Mouse (Mus musculus): ENCODE results near the gene Gas2l2.

Gene Gas2l2

DNA sequence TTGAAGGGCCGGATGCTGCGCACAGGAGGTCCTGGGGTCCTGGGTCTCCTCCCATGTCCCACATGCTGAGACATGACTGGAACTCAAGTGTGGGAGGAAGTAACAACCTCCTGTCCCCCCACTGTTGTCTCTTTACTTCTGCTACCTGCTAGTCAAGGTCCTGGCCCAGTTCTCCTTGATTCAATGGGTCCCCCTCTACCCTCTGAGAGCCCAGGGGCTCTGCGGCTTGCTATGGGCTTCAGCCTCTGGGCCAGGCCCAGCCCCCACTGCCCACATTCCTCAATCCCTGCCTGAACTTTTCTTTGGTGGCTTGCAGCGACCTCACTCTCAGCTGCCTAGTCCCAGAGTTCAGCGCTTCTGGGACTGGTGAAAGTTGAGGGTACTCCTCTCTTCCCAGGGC is at the start of gene Gas2l2:
Gene Gas2l2 (minus strand): TSS at position 101 of the 400 bp plus-strand sequence.
- no peak for DNase-seq (ENCODE audit: low spot score in 2 of 2)

DNA sequence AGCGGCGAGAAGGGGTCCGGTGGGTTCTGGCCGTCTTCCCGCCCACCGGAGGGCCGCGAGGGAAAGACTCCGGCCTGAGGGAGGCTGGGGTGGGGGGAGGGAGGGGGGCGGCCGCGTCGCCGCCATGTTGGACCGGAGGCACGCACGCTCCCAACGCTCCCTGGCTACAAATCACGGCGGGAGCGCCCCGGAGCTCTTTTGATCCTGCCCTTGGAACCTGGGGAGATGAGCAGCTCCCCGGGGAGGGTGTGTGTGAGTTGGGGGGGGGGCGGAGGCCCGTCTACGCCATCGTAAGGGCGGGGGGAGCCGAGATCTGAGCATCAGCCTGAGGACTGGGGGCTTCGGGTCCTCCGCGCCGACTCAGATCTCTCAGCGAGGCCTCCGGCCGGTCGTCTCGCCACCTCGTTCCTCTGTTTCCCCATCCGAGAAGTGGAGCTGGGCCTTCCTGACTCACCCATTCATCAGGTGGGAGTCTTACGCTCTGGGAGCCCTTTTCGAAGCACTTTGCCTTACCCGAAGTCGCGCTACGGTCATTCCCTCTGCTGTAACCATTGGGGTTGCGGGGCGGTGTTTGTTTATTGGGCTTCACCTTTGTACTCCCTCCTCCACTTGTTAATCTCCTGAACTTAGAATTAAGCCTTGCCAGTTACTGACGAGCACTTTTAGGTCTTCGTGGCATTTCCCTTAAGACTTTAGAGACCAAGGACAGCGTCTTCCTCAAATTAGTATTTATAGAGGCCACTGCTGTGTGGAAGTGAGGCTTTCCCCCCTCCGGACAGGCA is 44.2 kb upstream of the Gas2l2 start:
- no peak for DNase-seq (ENCODE audit: low spot score in 2 of 2)

DNA sequence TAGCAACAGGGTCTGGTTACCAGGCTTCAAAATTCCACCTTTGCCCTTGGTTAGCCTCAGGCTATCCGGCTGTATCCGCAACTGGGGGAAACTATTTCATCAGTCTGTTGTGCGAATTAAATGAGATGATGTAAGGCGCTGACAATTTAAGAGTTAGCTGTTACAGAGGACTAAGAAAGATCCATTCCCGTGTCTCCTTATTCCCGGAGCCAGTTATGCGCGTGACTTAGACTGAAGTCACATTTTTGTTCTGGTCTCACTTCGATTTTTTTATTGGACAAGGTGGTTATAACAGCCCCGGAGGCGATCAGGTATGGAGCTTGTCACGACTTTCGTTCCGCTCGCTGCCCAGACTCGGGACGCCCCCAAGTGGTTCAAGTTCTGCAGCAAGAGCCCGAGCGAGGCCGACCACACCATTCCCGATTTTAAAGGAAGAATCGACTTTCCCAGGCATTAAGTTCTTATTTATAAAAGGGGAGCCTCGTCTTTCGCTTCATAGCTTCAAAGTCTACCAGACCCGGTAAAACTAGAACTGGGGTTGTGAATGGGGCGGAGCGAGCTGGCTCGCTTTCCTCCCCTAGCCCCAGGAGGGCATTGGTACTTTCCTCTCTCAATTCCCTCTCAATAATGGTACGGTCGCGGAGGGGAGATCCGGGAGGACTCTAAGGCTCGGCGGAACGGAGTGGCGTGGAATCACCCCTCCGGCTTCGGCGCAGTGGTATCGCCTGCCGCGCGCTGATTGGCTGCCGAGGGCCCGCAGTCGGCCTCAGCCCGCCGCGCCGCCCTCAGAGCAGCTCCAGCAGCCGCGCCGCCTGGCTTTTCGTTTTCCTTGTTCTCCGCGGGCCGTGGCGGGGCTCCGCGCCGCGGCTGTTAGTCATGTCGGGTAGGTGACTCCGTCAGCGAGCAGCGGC is 43.3 kb upstream of the Gas2l2 start, which contains the start of gene Taf15:
Gene Taf15 (plus strand): TSS at position 763 of the 911 bp plus-strand sequence.
- DNase-seq (ENCODE audit: low spot score in 2 of 2): peak; percentile 93 to 97

DNA sequence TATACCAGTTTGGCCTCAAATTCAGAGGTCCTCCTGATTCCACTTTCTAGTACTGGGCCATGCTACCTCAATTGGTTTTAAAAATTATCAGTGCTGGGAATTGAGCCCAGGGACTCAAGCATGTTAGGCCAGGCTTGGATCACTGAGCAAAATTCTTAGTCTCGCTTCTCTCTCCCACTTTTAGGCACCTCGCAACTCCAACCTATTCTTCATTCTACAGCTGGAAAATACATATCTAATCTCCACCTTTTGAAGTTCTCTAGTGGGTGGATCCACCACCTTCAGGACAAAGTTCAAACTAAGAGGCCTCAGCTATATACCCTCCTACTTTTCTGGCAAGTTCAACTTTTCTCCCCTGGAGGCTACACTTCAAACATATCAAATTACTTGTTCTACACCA is 42.5 kb upstream of the Gas2l2 start:
- no peak for DNase-seq (ENCODE audit: low spot score in 2 of 2)

DNA sequence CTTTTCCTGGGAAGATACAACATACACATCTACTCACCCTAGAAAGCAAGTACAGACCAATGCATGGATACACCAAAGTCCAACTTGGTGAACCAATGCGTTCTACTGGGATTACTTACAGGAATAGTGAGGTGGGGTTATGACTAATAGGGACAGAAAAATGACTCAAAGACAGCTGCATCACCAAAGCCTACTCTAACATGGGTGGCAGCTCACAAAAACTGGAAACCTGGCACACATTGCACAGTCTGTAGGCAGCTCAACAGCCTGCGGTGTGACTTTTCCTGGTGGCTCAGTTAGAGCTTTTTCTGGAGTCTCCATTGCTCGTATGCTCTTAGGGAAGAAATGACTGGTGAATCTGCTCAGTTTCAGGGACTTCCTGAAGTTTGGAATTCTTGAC is 39.5 kb upstream of the Gas2l2 start:
- no peak for DNase-seq (ENCODE audit: low spot score in 2 of 2)

DNA sequence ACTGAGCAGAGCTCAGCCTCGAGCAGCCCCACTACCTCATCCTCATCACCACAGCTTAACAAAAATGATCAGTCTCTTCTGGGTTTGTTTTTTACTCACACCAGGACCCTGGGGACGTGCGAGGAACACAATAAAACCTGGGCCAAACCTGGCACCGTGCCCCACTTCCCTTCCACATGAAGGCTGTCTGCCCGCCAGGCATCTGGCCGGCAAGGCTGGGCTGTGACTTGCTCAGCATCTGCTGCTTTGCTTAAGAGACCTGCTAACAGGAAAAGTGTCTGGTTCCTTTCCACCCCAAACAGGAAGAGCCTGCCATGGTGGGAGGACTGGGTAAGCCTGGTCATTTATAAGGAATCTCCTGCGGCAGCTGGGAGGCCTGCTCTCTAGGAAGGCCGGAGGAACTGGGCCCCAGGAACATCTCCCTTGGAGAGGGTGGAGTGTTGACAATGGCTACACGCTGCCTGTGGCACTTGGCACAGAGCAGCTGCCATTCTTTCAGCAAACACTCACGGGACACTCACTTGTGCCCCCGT is 37.9 kb upstream of the Gas2l2 start:
- DNase-seq (ENCODE audit: low spot score in 2 of 2): no peak

DNA sequence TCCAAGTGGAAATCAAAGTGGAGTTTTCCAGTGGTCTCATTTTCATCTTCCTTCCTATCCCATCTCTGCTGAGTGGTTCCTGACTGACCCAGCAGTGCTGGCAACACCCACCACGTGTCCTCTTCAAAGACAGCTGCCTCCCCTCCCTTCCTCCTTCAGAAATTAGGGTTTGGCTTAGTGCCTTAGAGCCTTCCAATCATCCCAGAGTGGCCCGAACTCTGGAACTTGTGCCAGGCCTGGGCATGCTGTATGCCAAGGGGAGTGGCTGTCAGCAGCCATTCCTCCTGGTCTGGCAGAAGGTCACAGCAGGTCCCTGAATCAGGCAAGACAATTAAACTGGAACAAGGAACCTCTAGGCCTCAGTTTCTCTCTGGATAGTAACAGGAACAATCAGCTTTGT is 36.7 kb upstream of the Gas2l2 start:
- DNase-seq (ENCODE audit: low spot score in 2 of 2): no peak

DNA sequence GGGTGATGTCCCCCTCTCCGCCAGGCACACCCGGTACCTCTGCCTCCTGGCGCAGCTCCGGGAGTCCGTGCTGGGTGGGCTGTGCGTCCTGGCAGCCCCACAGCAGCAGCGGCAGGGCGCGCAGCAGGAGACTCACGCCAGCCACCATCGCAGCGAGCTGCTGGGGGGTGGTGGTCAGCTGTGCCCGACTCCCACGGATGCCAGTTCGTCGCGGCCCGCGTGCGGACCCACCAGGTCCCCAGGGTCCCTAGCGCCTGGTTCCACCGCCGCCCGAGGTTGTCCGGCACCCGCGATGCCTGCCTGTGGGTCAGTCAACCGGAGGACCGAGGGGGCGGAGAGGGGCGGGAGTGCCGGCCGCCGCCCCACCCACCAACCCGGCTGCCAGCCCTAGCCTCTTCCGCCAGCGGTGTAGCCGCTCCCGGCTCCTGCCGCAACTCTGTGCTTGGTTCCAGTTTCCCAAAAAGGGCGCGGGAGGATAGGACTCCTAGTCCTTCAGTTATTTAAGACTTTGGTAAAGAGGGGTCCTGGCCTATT is 33.5 kb upstream of the Gas2l2 start, which contains the start of gene Mmp28:
Gene Mmp28 (minus strand): TSS at position 361 of the 534 bp plus-strand sequence.
- peak; percentile 51 to 65 for DNase-seq (ENCODE audit: low spot score in 2 of 2)

DNA sequence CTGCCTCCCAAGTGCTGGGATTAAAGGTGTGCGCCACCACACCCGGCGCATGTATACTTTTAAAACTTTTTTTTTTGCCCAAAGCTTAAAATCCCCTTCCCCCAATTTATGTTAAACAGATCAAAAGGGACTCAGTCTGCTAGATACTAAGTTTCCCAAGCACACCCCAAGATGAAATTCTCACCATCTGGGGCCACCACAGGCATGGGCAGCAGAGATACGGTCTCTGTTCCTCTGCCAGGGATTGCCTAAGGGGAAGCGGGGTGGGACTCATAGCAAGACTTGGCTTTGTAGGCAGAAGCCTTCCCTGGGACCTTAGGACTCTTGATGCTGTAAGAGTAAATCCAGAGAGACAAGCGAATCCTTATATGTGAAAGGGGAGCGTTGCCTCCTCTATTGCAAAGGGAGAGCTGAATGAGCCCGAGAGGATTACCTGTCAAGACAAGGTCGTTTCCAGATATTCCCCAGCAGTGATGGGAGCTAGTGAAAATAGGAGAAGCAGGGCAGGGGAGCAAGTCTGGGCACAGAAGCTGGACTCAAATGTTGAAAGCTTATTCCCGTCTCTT is 32.3 kb upstream of the Gas2l2 start:
- no peak for DNase-seq (ENCODE audit: low spot score in 2 of 2)

DNA sequence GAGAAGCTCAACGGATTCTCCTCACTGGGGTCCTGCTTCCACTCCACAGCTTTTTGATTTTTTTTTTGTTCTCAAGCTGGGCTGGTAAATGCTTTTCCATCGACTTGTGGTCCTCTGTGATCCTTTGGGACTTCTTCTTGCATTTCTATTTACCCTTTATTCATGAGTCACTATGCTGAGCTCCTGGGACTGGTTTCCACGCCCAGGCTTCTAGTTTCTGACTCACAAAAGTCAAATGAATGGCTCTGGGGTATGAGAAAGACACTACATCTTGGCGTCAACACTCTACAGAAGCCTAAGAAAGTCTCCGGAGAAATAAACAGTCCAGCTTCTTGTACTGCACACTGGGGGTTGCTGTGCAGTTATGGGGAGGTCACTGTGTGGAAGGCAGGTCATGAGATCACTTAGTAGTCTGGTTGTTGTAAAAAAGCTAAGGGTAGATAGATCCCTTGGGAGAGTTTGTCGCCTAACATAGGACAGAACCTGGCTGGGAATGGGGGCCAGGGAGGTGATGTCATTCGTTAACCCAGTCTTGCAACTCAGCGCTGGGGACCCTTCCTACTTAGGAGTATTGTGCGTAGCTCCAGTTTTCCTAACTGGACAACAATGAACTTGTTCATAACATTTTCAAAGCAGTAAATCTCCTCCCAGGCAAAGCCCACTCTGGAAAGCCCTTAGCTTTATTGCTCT is 28.8 kb upstream of the Gas2l2 start:
- DNase-seq (ENCODE audit: low spot score in 2 of 2): peak in 1 of 2 experiments; percentile 45

DNA sequence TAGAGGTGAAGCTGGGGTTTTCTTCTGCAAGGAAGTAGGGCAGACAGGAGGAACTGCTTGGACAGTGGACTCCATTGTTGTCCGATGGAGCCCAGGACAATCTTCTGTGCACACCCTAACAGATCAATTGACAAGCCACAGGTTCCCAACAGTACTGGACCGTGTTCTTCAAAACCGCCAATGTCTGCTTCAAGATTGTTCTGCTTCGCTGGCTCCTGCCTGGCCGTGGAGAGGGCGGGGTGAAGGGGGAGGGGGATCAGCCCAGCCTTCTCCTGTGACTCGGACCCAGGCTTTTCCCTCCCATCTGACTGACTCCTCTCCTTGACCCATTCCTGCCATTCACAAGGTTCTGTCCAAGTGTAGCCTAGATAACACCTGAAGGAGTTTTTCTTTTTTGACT is 28.0 kb upstream of the Gas2l2 start:
- no peak for DNase-seq (ENCODE audit: low spot score in 2 of 2)

DNA sequence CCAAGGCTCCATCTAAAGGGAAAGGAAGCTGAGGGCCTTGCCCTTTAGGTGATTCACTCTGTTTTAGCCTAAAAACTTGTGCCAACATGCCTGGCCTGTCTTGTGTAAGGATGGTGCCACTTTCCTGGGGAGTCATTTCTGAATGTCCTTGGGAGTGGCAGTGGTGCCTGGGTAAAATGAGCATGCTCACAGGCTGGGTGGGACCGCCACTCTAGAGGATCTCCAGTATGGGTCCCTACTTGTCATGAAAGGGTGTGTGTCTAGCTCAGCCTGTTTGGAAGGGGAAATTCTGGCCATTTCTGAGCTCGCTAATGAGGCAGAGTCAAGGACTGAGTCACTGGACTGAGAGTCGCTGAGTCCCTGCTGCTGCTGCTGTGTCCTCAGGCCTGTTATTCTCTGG is 26.4 kb upstream of the Gas2l2 start:
- DNase-seq (ENCODE audit: low spot score in 2 of 2): peak; percentile 41 to 71

DNA sequence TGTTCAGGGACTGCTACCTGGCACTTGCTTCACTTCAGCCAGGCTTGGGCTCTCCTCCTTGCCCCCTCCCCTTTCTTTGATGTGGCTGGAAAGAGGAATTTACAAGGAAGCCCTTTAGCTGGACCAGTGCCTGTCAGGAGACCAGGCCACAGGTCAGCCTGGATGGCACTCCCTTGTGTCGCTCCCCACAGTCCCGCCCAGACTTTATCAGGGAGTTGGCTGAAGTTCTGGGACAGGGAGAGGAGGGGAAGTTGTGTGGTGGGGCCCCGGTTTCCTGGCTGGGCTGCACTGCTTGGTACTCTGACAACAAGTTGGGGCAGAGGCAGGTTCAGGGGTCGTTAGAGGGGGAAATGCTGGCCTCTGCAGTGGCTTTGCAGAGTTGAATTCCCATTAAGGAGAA is 25.3 kb upstream of the Gas2l2 start:
- peak in 1 of 2 experiments; percentile 38 for DNase-seq (ENCODE audit: low spot score in 2 of 2)

DNA sequence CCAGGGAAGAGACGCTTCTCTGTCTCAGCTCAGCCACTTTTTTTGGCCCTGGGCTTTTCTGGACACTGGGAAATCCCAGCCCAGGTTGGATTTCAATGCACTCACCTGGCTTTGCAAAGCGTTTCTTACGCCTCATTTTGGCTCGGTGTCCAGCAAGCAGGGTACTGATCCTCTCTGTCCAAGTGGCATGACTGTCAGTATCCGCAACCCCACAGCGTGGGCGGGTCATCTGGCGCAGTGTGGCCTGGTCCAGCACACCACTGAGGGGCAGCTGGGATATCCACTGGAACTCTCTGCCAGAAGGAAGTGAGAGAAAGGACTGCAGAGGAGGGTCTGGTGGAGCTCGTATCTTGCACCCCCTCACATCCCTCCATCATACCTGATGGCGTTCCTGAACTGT is 22.0 kb upstream of the Gas2l2 start:
- DNase-seq (ENCODE audit: low spot score in 2 of 2): no peak

DNA sequence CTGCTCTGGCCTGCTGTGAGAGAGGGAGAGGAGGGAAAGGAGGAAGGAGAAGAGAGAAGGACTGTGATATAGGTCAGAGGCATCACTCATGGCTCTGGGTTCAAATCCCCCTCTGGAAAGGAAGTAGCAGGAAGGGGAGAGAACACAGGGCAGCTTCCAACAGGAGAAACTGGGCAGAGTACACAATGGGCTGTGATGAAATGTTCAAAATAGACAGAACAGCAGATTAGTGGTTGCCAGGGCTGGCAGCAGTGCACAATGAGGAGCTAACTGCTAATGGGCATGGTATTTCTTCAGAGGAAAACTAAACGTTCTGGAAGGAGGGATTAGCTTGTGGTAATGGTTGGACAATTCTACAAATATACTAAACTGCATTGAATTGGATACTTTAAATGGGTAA is 21.3 kb upstream of the Gas2l2 start:
- no peak for DNase-seq (ENCODE audit: low spot score in 2 of 2)

DNA sequence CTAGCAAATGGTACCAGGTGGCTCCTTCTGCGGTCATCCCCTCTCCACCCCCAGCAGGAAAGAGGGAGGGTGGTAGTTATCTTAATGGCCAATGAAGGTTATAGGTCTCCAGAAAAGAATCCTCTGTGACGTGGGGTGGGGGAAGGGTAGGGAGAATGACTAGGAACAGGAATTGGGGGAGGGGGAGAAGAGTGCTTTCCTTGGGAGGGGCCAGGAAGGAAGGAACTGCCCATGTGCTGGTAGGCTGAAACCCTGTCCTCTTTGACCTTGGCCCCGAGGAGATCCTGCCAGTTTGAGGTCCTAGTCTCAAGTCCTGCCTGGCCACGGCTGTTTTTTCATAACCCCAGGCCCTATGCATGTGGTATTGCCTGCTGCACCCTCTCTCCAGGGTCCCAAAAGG is 20.0 kb upstream of the Gas2l2 start:
- DNase-seq (ENCODE audit: low spot score in 2 of 2): no peak

DNA sequence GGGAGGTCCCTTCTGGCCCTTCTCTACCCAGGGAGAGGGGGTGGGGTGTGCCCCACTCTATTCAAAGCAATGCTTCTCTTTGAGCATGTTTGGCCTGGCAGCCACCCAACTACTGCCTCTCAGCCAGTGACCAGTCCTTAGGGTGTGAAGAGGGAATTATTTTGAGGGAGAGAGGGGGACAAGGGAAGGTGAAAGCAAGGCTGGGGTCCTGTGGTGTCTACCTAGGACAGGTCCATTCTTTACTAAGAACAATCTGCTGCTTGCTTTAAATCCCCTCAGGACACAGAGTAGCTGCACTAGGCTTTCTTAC is 19.6 kb upstream of the Gas2l2 start:
- no peak for DNase-seq (ENCODE audit: low spot score in 2 of 2)

DNA sequence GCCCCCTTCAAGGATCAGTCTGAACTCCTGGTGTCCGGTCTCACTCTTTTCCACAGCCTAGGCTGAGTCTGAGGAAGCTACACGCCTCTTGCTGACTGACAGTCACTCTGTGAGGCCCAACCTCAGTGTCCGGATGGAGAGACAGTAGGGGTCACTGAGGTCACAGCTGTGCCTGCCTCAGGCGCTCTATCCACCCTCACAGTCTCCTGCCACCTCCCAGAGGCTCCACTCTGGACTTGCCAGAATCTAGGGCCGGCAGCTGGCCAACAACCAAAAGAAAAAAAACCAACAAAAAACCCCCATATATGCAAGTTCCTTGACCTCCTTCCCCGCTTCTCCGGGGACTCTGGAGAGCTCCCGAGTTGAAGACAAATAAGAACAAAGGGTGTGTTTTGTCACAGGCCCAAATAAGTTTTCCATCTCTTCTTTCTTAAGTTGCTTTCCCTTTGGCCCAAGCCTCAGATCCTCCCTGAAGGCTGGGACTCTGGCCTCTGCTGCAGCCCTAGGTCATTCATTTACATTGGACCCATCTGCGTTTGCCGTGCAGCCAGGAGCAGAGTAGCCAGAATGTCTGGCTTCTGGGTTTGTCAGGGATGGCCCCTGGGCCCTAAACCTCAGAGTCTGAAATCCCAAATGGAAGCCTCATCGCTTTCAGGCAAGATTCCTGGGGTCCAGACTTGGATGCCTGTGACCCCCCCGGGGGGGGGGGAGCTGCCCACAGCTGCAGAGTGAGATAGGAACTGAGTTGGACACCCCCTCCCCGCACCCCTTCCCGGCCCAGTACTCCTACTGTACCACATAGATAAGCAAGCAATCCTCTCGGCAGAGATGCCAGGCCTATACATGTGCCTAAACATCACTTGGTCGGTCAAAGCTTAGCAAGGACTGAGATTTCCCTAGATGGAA is 19.0 kb upstream of the Gas2l2 start:
- no peak for DNase-seq (ENCODE audit: low spot score in 2 of 2)

DNA sequence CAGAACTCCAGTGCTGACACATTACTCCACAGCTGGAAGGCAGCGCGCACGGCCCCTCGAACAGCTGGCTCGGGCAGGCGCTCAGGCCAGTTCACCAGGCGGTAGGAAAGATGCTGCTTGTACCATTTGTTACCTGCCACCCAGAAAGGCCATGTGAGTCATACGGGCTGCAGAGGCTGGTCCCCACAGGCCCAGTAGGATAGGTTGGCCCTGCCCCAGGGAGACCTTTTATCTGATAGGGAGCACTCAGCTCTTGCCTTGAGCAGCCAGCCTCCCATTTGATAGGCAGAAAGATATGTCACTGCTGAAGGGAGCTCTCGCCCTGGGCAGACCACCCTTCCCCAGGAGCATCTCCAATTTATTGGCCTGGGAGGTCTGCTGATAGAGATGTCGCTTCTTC is 18.4 kb upstream of the Gas2l2 start:
- DNase-seq (ENCODE audit: low spot score in 2 of 2): peak in 1 of 2 experiments; percentile 63

DNA sequence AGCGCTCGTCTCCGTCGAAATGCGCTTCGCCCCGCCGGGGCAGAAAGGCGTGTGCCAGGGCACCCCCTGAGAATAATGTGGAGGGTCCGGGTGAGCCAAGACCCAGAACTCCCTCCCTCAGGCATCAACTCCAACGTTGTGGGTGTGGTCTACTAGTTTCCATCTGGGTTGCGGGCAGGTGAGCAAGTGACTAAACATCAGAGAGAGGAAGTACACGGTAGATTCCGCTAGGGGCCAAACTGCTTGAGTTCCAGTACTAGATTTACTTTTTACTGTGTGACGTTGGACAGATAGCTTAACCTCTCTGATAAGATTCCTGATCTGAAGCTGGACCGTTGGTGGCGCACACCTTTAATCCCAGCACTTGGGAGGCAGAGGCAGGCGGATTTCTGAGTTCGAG is 15.7 kb upstream of the Gas2l2 start:
- DNase-seq (ENCODE audit: low spot score in 2 of 2): no peak
